Mouse (Mus musculus) neural tube, embryonic 11.5 days (tissue): ENCODE results near the gene Tril. TPM values are rescaled to one million over a fixed set of nuclear protein-coding genes. Genes with fewer than 3 reads are reported as not detected.

Experiments
- ATAC-seq: fragments of 200-750 bp; cut with Nextera tagmentation; 2 replicates; pipeline ENCODE4 v1.8.0; 2017; ENCODE audit warnings: moderate number of reproducible peaks, mild to moderate bottlenecking, moderate TSS enrichment, moderate library complexity; ENCODE audit not compliant: insufficient read depth, low FRiP score, low TSS enrichment
- DNase-seq: peaks from one replicate; pipeline ENCODE4 v3.0.0-alpha.2; 2015; ENCODE audit warnings: low spot score
- H3K27ac ChIP-seq: fragments of 300-500 bp; sonication (generic); 2 replicates; pipeline ENCODE4 v1.5.1; 2014; ENCODE audit warnings: low read depth, mild to moderate bottlenecking, low read length
- H3K27me3 ChIP-seq: fragments of 300-500 bp; sonication (generic); 2 replicates; pipeline ENCODE4 v1.6.1; 2014; ENCODE audit warnings: mild to moderate bottlenecking, low read length, mixed read lengths; ENCODE audit not compliant: control insufficient read depth, insufficient read depth
- H3K36me3 ChIP-seq: fragments of 300-500 bp; sonication (generic); 2 replicates; pipeline ENCODE4 v1.6.1; 2014; ENCODE audit warnings: mild to moderate bottlenecking, low read length, moderate library complexity, mixed read lengths; ENCODE audit not compliant: control insufficient read depth, insufficient read depth
- H3K4me1 ChIP-seq: fragments of 300-500 bp; sonication (generic); 2 replicates; pipeline ENCODE4 v1.6.1; 2014; ENCODE audit warnings: low read length, mixed read lengths; ENCODE audit not compliant: control insufficient read depth, insufficient read depth
- H3K4me2 ChIP-seq: fragments of 300-500 bp; sonication (generic); 2 replicates; pipeline ENCODE4 v1.6.1; 2014; ENCODE audit warnings: low read depth, mild to moderate bottlenecking, moderate library complexity
- H3K4me3 ChIP-seq: fragments of 300-500 bp; sonication (generic); 2 replicates; pipeline ENCODE4 v1.5.1; 2014; ENCODE audit warnings: low read depth, low read length
- H3K9ac ChIP-seq: fragments of 300-500 bp; sonication (generic); 2 replicates; pipeline ENCODE4 v1.6.1; 2014; ENCODE audit warnings: mild to moderate bottlenecking, low read length
- H3K9me3 ChIP-seq: fragments of 300-500 bp; sonication (generic); 2 replicates; pipeline ENCODE4 v1.6.1; 2016; ENCODE audit warnings: low read length; ENCODE audit not compliant: control insufficient read depth
- WGBS: fragments of 180-500 bp; shearing (Covaris S2); extraction: QIAGEN DNeasy Blood & Tissue Kit; methylation state at CpG from one replicate; pipeline ENCODE4 v1.1.7; 2014; 5-methylcytosine and 5-hydroxymethylcytosine counted together
- polyA plus RNA-seq: library from polyadenylated mRNA; unstranded; fragments of >200 nt; fragmentation: Nextera tagmentation; extraction: Ambion mirVana; gene quantifications from 2 replicates; pipeline ENCODE4 v1.2.1, GENCODE M21; 2014

The Tril gene
- polyA plus RNA-seq, 1 experiment from 2014 or later, result 19.6 TPM

DNA sequence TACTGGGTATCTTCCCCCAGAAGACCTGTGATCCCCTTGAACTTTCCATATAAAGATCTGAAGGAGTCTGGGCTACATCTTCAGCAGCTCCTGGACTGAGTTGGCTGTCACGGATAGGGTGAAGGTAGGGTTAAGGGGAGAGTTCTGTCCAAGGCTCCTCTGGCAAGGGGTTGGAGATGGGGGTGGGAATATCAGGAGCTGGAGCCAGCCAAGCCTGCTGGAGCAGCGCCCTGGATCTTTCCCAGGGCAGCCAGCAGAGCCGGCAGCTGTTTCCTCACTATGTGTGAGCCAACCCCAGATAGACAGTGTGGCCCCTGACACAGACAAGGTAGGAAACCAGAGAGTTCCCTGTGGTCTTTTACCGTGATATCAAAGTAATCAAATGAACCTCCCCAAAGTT is 4.6 kb upstream of the Tril start:
- peaks cover 7% of the 10 kb centered on the region; the same call in 1 of the 2 replicates for H3K27me3 ChIP-seq
- H3K9me3 ChIP-seq, result no peaks in the 10 kb centered on the region
- H3K27ac ChIP-seq, result no peak overlapping the region
- no peak overlapping the region for H3K4me2 ChIP-seq
- peaks cover 3% of the 10 kb centered on the region; the same call in 1 of the 2 replicates for H3K4me1 ChIP-seq
- no peaks in the 10 kb centered on the region for H3K36me3 ChIP-seq
- no peak overlapping the region for H3K9ac ChIP-seq
- ATAC-seq (no peak), DNase-seq (no peak)
- 79% methylated on average over 4 of the region's 4 CpGs for WGBS
- no peak overlapping the region for H3K4me3 ChIP-seq

DNA sequence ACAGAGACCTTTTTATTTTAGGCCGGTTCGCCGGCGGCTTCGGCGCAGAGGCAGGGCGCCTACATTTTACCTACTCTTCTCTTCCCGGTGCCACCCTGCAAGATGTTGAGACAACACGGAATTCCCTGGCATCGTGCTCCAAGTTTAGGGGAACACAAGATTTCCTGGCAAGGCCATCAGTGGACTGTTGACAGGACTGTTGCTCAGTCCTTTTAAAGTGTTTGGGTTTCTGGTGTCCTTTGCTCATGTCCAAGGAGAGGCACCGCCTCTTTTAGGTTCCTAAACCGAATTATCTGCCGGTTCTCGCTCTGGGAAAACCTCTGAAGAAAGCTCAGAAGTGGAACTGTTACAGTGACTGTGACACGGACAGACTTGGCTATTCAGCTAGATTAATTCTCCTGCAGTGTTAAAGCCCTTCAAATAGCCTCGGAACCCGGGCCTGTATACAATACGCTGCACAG is 441 bp upstream of the Tril start:
- H3K4me1 ChIP-seq, result peaks cover 20% of the 10 kb centered on the region
- ATAC-seq, result no peak
- H3K9me3 ChIP-seq, result no peaks in the 10 kb centered on the region
- peak overlapping the region; percentile 85 for H3K4me2 ChIP-seq
- peaks cover 33% of the 10 kb centered on the region for H3K27me3 ChIP-seq
- peak overlapping the region; percentile 57 for H3K4me3 ChIP-seq
- H3K9ac ChIP-seq, result peak overlapping the region; percentile 81
- peak; percentile 30 for DNase-seq
- 2% methylated on average over 18 of the region's 18 CpGs for WGBS
- H3K27ac ChIP-seq, result no peak overlapping the region
- H3K36me3 ChIP-seq, result no peaks in the 10 kb centered on the region

DNA sequence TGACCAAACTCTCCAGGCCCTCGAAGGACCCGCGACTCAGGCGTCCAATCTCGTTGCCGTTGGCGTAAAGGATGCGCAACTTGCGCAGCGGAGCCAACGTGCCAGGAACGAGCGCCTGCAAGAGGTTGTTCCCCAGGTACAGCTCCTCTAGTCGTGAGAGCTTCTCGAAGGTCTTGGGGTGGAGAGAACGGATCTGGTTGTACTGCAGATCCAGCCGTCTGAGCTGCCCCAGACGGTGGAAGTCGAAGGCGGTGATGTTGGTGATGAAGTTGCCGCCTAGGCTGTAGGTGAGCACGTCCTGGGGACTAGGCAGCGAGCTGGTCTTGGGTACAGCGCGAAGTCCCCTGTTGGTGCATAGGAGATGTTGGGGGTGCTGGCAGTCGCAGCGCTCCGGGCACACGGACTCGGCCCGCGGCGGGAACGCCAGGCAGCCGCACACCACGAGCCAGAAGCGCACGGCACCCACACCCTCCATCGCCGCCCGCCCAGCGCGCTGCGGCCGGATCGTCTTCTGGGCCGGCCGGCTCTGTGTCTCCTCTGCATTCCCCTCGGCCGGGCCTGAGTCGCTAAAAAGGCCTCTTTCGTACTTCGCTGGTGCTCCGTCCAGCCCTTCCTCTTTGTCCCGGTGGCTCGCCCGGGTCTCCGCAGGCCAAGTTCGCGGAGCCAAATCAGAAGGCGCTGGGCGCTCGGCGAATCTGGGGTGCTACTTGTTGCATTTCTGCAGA is 707 bp downstream of the Tril start:
- no peak for ATAC-seq
- peak; percentile 52 for DNase-seq
- Histone ChIP-seq H3K9me3 (no peaks in the 10 kb centered on the region), H3K36me3 (no peaks in the 10 kb centered on the region), H3K27ac (peak overlapping the region; percentile 80), H3K4me3 (peak overlapping the region; percentile 57), H3K9ac (peak overlapping the region; percentile 81), H3K27me3 (peaks cover 33% of the 10 kb centered on the region), H3K4me2 (peak overlapping the region; percentile 85), H3K4me1 (peaks cover 20% of the 10 kb centered on the region)
- under 1% methylated on average over 64 of the region's 64 CpGs for WGBS

DNA sequence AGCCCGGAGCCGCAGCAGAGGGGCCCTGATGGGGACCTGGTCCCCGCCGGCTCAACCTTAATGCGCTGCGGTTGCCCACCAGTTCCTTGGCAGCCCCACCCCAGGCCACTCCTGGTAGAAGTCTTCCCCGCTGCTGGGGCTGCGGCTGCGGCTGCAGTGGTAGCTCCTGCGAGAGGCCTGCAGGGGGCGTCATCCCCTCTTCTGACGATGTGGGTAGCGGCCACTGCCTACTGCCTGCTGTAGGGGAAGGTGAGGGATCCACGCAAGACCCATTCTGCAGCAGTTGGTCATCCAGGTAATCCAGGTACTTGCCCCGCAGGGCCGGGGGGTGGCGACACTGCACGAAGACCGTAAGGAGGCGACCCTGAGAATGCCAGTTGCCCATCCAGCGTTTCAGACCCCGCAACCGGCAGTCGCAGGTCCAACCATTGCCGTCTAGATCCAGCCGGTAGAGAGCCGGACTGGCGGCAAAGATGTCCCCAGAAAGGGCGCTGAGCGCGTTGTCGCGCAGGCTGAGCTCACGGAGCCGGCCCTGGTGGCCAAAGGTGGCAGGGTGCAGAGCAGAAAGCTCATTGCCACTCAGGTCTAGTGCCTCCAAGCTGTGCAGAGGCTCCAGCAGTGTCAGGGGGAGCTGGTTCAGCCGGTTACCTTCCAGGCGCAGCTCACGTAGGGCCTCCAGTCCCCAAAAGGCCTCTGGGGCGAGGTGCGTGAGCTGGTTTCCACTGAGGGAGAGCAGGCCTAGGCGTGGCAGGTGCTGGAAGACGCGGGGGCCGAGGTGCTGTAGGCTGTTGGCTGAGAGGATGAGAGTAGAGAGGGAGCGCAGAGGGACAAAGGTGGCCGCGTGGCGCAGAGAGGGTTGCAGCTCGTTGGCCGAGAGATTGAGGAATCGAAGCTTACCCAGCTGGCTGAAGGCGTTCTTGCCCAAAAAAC is 1.6 kb downstream of the Tril start:
- H3K9ac ChIP-seq, result peak overlapping the region; percentile 81
- no peaks in the 10 kb centered on the region for H3K36me3 ChIP-seq
- WGBS, result 5% methylated on average over 52 of the region's 52 CpGs
- no peaks in the 10 kb centered on the region for H3K9me3 ChIP-seq
- ATAC-seq, result peak; percentile 42
- peaks cover 20% of the 10 kb centered on the region for H3K4me1 ChIP-seq
- peak overlapping the region; percentile 80; the same call in 1 of the 2 replicates for H3K27ac ChIP-seq
- peak; percentile 70 for DNase-seq
- H3K4me2 ChIP-seq, result peak overlapping the region; percentile 85
- peaks cover 33% of the 10 kb centered on the region for H3K27me3 ChIP-seq
- peak overlapping the region; percentile 57 for H3K4me3 ChIP-seq

DNA sequence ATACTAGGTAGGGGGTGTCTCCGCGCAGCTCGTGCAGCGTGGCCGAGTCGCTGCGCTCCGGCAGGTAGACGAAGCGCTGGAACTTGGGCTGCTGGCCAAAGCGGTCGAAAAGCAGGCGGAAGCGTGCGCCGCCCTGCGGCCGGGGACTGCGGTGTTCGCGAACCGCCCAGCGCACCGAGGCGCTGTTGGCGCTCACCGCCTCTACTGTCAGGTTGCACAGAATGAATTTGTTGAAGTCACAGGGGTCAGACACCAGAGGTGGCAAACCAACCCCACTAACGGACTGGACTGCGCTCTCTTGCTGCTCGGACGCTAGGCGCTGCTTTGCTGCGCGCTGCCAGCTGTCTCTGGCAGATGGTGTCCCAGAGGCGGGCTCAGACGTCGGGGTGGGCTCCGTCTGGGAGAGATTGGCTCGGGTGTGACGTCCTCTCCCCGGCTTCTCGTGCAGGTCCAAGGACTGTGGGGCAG is 2.3 kb downstream of the Tril start:
- Histone ChIP-seq H3K4me3 (peak overlapping the region; percentile 57), H3K27me3 (peaks cover 33% of the 10 kb centered on the region), H3K4me1 (peaks cover 20% of the 10 kb centered on the region), H3K9ac (peak overlapping the region; percentile 81; the same call in 1 of the 2 replicates), H3K27ac (no peak overlapping the region), H3K36me3 (no peaks in the 10 kb centered on the region), H3K9me3 (no peaks in the 10 kb centered on the region), H3K4me2 (peak overlapping the region; percentile 85)
- WGBS, result under 1% methylated on average over 42 of the region's 42 CpGs
- DNase-seq (peak; percentile 80), ATAC-seq (peak; percentile 27)

DNA sequence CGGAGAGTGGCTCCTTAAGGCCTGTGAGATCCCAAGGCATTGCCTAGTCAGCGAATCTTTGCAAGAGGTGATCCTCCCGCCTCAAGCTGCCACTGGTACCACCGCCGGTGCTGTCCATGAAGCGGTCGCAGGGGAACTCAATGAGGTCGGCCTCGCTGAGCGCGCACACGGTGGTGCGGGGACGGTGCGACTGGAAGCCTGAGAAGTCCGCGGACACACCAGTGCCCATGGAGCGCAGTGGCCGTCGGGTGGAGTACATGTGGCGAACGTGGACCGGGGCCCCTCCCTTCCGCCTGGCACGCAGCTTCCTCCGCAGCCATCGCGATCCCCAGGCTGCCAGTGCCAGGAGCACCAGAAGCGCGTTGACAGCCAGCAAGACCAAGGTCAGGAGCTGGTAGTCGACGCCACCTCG is 2.9 kb downstream of the Tril start:
- Histone ChIP-seq H3K9ac (no peak overlapping the region), H3K36me3 (no peaks in the 10 kb centered on the region), H3K4me1 (peaks cover 20% of the 10 kb centered on the region), H3K9me3 (no peaks in the 10 kb centered on the region), H3K27me3 (peaks cover 33% of the 10 kb centered on the region), H3K4me2 (peak overlapping the region; percentile 85), H3K4me3 (peak overlapping the region; percentile 57), H3K27ac (no peak overlapping the region)
- 20% methylated on average over 33 of the region's 33 CpGs for WGBS
- DNase-seq, result peak; percentile 32
- ATAC-seq, result no peak

DNA sequence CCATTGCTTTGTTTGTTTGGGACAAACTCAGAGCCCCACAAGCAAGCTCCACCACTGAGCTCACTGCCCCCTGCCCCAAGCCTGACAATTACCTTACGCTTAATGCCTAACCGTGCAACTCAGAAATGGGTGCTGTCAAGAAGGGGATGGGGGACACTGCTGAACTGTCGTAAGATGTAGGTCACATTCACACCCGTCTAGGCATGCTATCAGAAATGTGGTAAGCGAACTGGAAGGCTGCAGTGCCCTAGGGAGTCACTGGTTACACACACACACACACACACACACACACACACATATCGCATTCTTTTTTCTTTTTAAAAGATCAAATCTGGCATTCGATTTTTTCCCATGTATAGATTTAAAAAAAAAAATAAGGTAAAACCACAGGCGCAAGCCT is 4.0 kb downstream of the Tril start:
- DNase-seq (no peak), ATAC-seq (no peak)
- H3K4me1 ChIP-seq, result peaks cover 20% of the 10 kb centered on the region
- H3K27me3 ChIP-seq, result peaks cover 26% of the 10 kb centered on the region
- WGBS, result 82% methylated on average over 8 of the region's 8 CpGs
- no peak overlapping the region for H3K4me2 ChIP-seq
- H3K9ac ChIP-seq, result no peak overlapping the region
- no peaks in the 10 kb centered on the region for H3K36me3 ChIP-seq
- no peaks in the 10 kb centered on the region for H3K9me3 ChIP-seq
- H3K4me3 ChIP-seq, result no peak overlapping the region
- no peak overlapping the region for H3K27ac ChIP-seq

DNA sequence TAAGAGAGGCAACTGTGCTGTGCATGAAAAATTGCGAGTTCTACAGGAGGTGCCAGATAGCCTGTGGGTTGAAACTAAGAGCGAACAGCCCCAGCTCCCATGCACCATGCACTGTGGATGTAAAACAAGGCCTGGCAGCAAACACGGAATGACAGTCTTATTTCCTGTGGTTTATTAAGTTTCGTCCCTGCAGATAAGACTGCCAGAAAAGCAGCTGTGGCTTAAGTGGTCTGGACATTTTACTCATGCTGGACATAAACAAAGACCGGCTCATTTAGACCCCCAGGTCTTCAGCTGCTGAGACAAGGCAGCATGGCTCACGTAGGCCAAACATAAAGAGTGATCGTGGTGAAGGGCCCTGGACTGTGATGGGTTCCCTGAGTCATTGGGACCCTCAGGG is 4.9 kb downstream of the Tril start:
- H3K27me3 ChIP-seq, result peaks cover 26% of the 10 kb centered on the region
- 74% methylated on average over 7 of the region's 7 CpGs for WGBS
- ATAC-seq, result no peak

More for the DNA sequence above, 4.9 kb downstream of the Tril start:
- no peaks in the 10 kb centered on the region for H3K9me3 ChIP-seq
- no peak overlapping the region for H3K27ac ChIP-seq
- H3K9ac ChIP-seq, result no peak overlapping the region
- peaks cover 17% of the 10 kb centered on the region for H3K4me1 ChIP-seq
- H3K4me2 ChIP-seq, result no peak overlapping the region
- H3K4me3 ChIP-seq, result no peak overlapping the region
- no peaks in the 10 kb centered on the region for H3K36me3 ChIP-seq
- DNase-seq, result no peak
